Mouse (Mus musculus) bone marrow, adult 2 months (tissue): ENCODE measurements around the gene Kdm4b. TPM values are rescaled to one million over a fixed set of nuclear protein-coding genes. Genes with fewer than 3 reads are reported as not detected.

Experiments used
- H3K27ac ChIP-seq: fragments of 200-500 bp; 2 replicates; pipeline ENCODE4 v1.5.1; 2012; ENCODE audit warnings: low read depth, mild to moderate bottlenecking, control low read depth, inconsistent platforms, low read length; ENCODE audit not compliant: control insufficient read depth, poor library complexity, insufficient read depth
- H3K4me1 ChIP-seq: fragments of 200-500 bp; 2 replicates; pipeline ENCODE4 v1.6.1; 2011; ENCODE audit warnings: low read length; ENCODE audit not compliant: control insufficient read depth, insufficient read depth
- H3K4me3 ChIP-seq: fragments of 200-500 bp; replicated peaks from 2 replicates; pipeline ENCODE3; 2011; ENCODE audit warnings: mild to moderate bottlenecking, low read depth, low read length, control low read depth; ENCODE audit not compliant: control insufficient read depth
- CTCF ChIP-seq: fragments of 200-500 bp; IDR thresholded peaks from 2 replicates; pipeline ENCODE4 v1.5.1; 2011; ENCODE audit warnings: low read length, control low read depth; ENCODE audit not compliant: control insufficient read depth, insufficient read depth
- POLR2A ChIP-seq: fragments of 200-500 bp; IDR thresholded peaks from 2 replicates; pipeline ENCODE4 v1.6.1; 2011; ENCODE audit warnings: low read depth, mild to moderate bottlenecking, control low read depth, low read length, borderline replicate concordance; ENCODE audit not compliant: control insufficient read depth
- WGBS: fragments of 180-500 bp; shearing (Covaris S2); methylation state at CpG from one replicate; pipeline ENCODE4 v1.1.7; 2018; 5-methylcytosine and 5-hydroxymethylcytosine counted together
- polyA plus RNA-seq: library from polyadenylated mRNA; stranded (reverse); fragments of >200 nt; gene quantifications from 2 replicates; pipeline ENCODE4 v1.2.4, GENCODE M21; 2011; ENCODE audit warnings: low replicate concordance; ENCODE audit not compliant: missing spikeins, insufficient read depth, insufficient read length

Kdm4b gene
- polyA plus RNA-seq, 1 experiment: 74.9 TPM

DNA sequence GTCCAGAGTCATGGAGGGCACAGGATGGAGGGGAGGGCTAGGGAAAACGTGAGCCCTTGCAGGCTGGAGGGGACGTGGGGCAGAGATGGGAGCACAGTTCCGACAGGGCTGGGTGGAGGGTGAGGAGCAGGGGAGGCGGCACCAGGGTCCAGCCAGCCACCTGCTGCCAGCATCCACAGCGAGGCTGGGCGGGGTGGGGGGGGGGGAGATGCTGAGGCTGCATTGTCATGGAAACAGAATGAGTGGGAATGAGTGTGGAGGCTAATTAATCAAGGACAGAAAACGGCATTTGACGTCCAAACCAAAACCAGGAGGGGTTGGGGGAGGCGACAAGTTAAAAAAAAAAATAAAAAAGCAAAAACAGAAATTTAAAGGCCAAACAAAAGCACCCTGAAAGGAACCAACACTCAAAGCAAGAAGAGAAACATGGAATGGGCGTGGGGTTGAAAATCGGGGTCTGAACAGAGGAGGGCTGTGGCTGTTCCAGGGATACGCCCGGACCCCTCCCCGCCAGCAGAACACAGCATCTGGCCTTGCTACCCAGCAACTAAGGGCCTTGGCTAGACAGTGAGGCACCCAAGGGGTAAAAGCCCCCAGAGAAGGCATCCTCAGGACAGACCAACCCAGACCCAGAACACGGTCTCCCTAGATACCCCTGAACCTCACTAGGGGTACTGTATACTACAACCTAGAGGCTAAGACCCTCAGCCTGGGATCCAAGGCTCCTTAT lies 114.0 kb downstream of the Kdm4b start:
- Histone ChIP-seq H3K27ac (no peak overlapping the region), H3K4me3 (no peak overlapping the region), H3K4me1 (peaks cover 2% of the 10 kb centered on the region)
- WGBS: 82% methylated on average over 15 of the region's 15 CpGs
- no peak for TF ChIP-seq CTCF
- TF ChIP-seq POLR2A: no peak

DNA sequence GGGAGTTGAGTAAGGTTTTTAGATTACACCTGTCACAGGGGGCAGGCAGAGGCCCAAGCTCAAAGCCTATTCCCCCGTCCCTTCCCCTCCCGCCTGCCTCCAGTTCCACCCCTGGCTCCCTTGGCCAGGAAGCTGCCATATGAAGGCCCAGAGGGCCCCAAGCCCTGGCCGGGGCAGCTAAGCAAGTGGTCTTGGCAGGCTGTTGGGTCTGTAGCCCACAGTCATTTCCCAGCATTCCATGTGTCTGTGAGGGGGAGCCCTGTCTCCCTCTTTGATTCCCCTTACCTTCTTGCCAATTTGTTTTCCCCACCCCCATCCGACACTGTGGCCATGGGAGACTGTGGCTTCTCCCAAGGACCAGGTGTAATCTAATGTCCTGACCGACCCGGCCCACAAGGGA lies 116.5 kb downstream of the Kdm4b start:
- Histone ChIP-seq H3K27ac (no peak overlapping the region), H3K4me1 (peaks cover 2% of the 10 kb centered on the region), H3K4me3 (no peak overlapping the region)
- TF ChIP-seq POLR2A (no peak), CTCF (no peak)
- WGBS: 65% methylated on average over 6 of the region's 6 CpGs

DNA sequence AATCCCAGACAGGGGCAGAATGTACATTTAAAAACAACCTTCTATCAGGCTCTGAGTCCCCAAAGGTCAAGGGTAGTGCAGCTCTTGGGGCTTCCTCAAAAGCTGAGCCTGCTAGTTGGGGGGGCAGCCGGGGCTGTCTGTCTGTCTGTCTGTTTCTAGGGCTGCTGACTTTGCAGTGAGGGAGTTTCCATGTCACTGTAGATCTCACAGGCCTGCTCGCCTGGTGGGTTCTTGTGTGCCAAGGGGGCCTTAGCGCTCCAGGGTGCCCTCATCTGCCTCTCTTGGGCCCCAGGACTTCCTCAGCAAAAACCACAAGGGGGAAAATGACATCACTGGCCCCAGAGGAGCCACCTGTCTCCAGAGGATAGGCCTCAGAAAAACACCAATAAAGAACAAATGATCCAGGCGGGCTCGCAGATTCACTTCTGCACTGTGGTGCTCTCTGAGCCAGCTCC lies 117.5 kb downstream of the Kdm4b start:
- Histone ChIP-seq H3K4me1 (peaks cover 2% of the 10 kb centered on the region), H3K4me3 (no peak overlapping the region), H3K27ac (peak overlapping the region; percentile 65)
- WGBS: 7% methylated on average over 5 of the region's 5 CpGs
- no peak for TF ChIP-seq CTCF
- TF ChIP-seq POLR2A: no peak

DNA sequence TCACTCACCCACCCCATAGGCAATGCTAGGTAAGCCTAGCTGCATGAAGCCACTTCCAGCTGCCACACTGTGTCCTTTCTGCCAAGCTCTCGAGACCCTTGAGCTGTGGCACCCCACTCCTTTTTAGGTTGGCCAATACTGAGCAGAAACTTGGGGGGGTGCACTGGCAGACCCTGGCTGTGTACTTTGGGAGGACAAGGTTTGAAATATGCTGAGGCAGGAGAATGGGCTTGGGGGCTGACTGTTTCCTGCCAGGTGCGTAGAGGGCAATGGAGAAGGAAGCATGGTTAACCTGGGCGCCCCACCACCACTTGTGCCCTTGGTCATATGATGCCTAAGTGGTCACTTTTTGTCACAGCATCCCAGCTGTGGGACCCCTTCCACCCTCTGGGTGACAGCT lies 118.9 kb downstream of the Kdm4b start:
- TF ChIP-seq POLR2A (no peak), CTCF (no peak)
- 53% methylated on average over 3 of the region's 3 CpGs for WGBS
- H3K27ac ChIP-seq: peak overlapping the region; percentile 22; the same call in 1 of the 2 replicates
- peaks cover 2% of the 10 kb centered on the region for H3K4me1 ChIP-seq
- H3K4me3 ChIP-seq: no peak overlapping the region

DNA sequence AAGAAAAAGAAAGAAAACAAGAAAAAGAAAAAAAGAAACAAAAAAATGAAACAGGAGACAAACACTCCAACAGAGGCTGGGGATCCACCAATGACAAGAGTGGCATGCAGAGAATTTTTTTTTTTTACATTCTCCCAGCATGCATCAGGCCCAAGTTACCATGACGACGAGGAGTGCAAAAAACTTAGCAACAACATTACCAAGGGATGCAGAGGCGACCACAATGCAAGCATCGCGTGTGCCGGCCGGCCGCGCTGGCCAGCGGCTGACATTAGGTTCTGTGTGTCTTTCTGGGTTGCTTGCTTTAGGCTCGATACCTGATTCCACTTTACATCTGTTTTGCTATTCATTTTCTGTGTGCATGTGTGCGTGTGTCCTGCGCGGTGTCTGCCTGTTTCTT lies 119.5 kb downstream of the Kdm4b start:
- H3K27ac ChIP-seq: no peak overlapping the region
- H3K4me1 ChIP-seq: peaks cover 2% of the 10 kb centered on the region
- WGBS: 78% methylated on average over 14 of the region's 14 CpGs
- no peak for TF ChIP-seq POLR2A
- TF ChIP-seq CTCF: no peak
- no peak overlapping the region for H3K4me3 ChIP-seq

- H3K4me1 ChIP-seq: no peaks in the 10 kb centered on the region; the same call in none of the 2 replicates
- no peak overlapping the region for H3K4me3 ChIP-seq
- WGBS: 87% methylated on average over 2 of the region's 2 CpGs
- no peak for TF ChIP-seq CTCF
- no peak for TF ChIP-seq POLR2A
- no peak overlapping the region for H3K27ac ChIP-seq
Observed at GRCm38 (mm10) chr17:56447716-56448115, 121.9 kb downstream of the Kdm4b start.

Other genes with a start within 250 kb of the Kdm4b start
- gene Hdgfl2, start 246.4 kb upstream of the Kdm4b start, polyA plus RNA-seq: 62.0 and 145 TPM in 2 replicates
- gene Plin4, start 216.3 kb upstream of the Kdm4b start, polyA plus RNA-seq: 0.52 and 3.4 TPM in 2 replicates
- gene Plin5, start 208.5 kb upstream of the Kdm4b start, polyA plus RNA-seq: not detected in 2 replicates
- gene Lrg1, start 204.1 kb upstream of the Kdm4b start, polyA plus RNA-seq: 22.7 and 50.0 TPM in 2 replicates
- 3.2 and 3.9 TPM in 2 replicates for gene Sema6b, start 185.7 kb upstream of the Kdm4b start, polyA plus RNA-seq
- 0.63 and 1.7 TPM in 2 replicates for gene Tnfaip8l1, start 163.6 kb upstream of the Kdm4b start, polyA plus RNA-seq
- gene Mydgf, start 142.1 kb upstream of the Kdm4b start, polyA plus RNA-seq: 12.5 and 25.9 TPM in 2 replicates
- 8.4 and 8.9 TPM in 2 replicates for gene Dpp9, start 107.2 kb upstream of the Kdm4b start, polyA plus RNA-seq
- 6.9 and 10.8 TPM in 2 replicates for gene Fem1a, start 69.3 kb upstream of the Kdm4b start, polyA plus RNA-seq
- 2.4 and 5.9 TPM in 2 replicates for gene Ticam1, start 49.3 kb upstream of the Kdm4b start, polyA plus RNA-seq
- 10.9 and 29.6 TPM in 2 replicates for gene Plin3, start 33.2 kb upstream of the Kdm4b start, polyA plus RNA-seq
- not detected in 2 replicates for gene Arrdc5, start 25.8 kb upstream of the Kdm4b start, polyA plus RNA-seq
- gene Uhrf1, start 22.7 kb upstream of the Kdm4b start, polyA plus RNA-seq: 77.5 and 109 TPM in 2 replicates
- gene Ptprs, start 150.4 kb downstream of the Kdm4b start, polyA plus RNA-seq: 23.2 and 54.0 TPM in 2 replicates
- not detected in 2 replicates for gene Znrf4, start 186.4 kb downstream of the Kdm4b start, polyA plus RNA-seq
- 2.6 and 4.0 TPM in 2 replicates for gene Gm20219, start 228.3 kb downstream of the Kdm4b start, polyA plus RNA-seq